Mouse (Mus musculus) bone marrow macrophage, adult 2 months (primary cell): ENCODE data around the gene F7.

ENCODE experiments used
- CTCF ChIP-seq: IDR thresholded peaks from 2 replicates; pipeline ENCODE4 v1.5.1; 2012; ENCODE audit warnings: low read depth, mild to moderate bottlenecking, low read length, moderate library complexity
- POLR2A ChIP-seq: IDR thresholded peaks from 2 replicates; pipeline ENCODE4 v1.6.1; 2012; ENCODE audit warnings: mild to moderate bottlenecking, low read depth, low read length, borderline replicate concordance

DNA sequence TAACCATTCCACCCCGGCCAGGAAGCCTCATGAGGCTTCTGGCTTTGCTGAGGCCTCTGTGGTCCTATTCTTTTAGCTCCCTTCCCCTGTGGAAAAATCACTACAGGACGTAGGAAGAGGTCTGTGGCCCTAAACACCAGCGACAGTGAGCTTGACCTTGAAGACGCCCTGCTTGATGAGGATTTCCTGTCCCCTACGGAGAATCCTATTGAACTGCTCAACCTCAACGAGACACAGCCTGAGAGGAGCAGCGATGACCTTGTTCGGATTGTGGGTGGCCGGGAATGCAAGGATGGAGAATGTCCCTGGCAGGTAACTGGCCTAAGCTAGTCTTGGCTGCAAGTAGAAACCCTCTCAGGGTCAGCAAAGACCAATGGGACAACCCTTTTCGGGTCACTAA, 24.7 kb downstream of the F7 start:
- TF ChIP-seq CTCF: no peak
- TF ChIP-seq POLR2A: no peak
